Mouse (Mus musculus) liver, adult 2 months (tissue): ENCODE results near the gene Plekha6.

ENCODE experiments used
- CTCF ChIP-seq: fragments of 200-500 bp; IDR thresholded peaks from 2 replicates; pipeline ENCODE4 v1.5.1; 2011; ENCODE audit warnings: low read depth, low read length, control low read depth
- POLR2A ChIP-seq: fragments of 200-500 bp; IDR thresholded peaks from 2 replicates; pipeline ENCODE4 v1.6.1; 2011; ENCODE audit warnings: low read length, control low read depth; ENCODE audit not compliant: insufficient read depth; ENCODE audit errors: extremely low read depth

DNA sequence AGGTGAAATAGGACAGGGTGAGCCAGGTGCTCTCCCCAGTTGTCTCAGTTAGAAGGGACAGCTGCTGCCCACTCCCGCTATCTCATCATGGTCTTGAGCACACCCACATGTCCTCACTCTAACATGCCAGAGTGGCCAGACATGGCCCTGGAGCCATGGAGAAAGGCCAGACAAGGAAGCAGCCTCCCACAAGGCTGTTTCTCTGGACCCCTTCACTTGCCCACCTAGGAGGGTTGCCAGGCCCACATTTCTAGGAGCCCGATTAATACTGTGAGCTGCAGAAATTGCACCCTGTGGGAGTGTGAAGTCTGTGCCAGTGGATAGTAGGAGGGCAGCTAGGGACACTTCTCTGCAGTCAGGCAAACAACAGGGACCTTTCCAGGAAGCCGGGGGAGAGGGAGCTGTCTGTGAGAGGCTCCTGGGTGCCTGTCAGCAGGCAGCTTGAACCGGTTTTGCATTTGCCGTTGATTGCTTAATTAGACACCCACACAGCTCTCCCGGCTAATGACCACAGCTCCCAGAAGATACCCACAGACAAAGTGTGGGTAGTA lies 58.5 kb downstream of the Plekha6 start:
- TF ChIP-seq POLR2A, result no peak
- TF ChIP-seq CTCF, result no peak
